Mouse (Mus musculus): ENCODE data around the gene Zfp710. TPM values are rescaled to one million over a fixed set of nuclear protein-coding genes. Genes with fewer than 3 reads are reported as not detected.
A peak's percentile ranks its signal among the peaks of the same experiment; 100 is the strongest.

Gene Zfp710
- polyA plus RNA-seq, 1 experiment from 2014 or later = 15.3 TPM

DNA sequence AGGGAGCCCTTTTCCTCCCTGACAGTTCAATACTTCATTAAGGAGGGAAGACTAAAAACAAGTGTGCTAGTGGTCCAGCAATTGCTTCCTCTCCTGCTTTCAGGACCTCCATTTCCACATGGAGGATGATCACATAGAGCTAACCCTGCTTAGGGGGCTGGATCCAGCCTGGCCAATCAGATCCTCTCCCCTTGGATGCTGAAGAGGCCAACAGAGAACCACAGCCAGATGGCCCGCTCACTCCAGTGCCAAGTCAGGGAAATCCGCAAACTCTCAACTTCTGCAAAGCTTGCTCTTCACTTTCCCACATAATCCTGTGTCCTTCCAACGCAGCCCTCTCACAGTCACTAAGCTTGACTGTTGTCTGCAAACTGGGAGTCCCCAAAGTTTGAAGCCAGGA lies 78.7 kb downstream of the Zfp710 start:
- TF ChIP-seq CTCF (IDR thresholded peaks at IDR 0.05; ENCODE audit: low read depth) = no peak
- no peaks in the 10 kb centered on the region for H3K9me3 ChIP-seq (replicated peaks; ENCODE audit: low read length)
- no peak overlapping the region for H3K4me3 ChIP-seq (replicated peaks; ENCODE audit: low read depth, low read length)
- H3K27me3 ChIP-seq (ENCODE audit: insufficient read depth, low read length) = no peaks in the 10 kb centered on the region
- no peak overlapping the region for H3K9ac ChIP-seq (ENCODE audit: low read depth, low read length)
- ATAC-seq (replicated peaks; ENCODE audit: low FRiP score, low read depth) (no peak), DNase-seq (ENCODE audit: low spot score) (no peak)
- 89% methylated on average over 3 of the region's 3 CpGs for WGBS
- peaks cover 32% of the 10 kb centered on the region for H3K36me3 ChIP-seq (ENCODE audit: insufficient read depth, low read length)
- no peaks in the 10 kb centered on the region for H3K4me1 ChIP-seq (replicated peaks; ENCODE audit: insufficient read depth, low read length)
- no peak overlapping the region for H3K4me2 ChIP-seq (ENCODE audit: low read length)
- no peak overlapping the region for H3K27ac ChIP-seq

- no peaks in the 10 kb centered on the region; the same call in 1 of the 2 replicates for H3K4me1 ChIP-seq (replicated peaks; ENCODE audit: insufficient read depth, low read length)
- no peak for DNase-seq (ENCODE audit: low spot score)
- ATAC-seq (replicated peaks; ENCODE audit: low FRiP score, low read depth) = no peak
- no peak overlapping the region for H3K9ac ChIP-seq (ENCODE audit: low read depth, low read length)
- H3K4me2 ChIP-seq (ENCODE audit: low read length) = no peak overlapping the region
- 96% methylated on average over 4 of the region's 4 CpGs for WGBS
- H3K9me3 ChIP-seq (replicated peaks; ENCODE audit: low read length) = no peaks in the 10 kb centered on the region
- H3K36me3 ChIP-seq (ENCODE audit: insufficient read depth, low read length) = peaks cover 15% of the 10 kb centered on the region; the same call in 1 of the 2 replicates
- H3K4me3 ChIP-seq (replicated peaks; ENCODE audit: low read depth, low read length) = no peak overlapping the region
- no peaks in the 10 kb centered on the region for H3K27me3 ChIP-seq (ENCODE audit: insufficient read depth, low read length)
- H3K27ac ChIP-seq = no peak overlapping the region
- no peak for TF ChIP-seq CTCF (IDR thresholded peaks at IDR 0.05; ENCODE audit: low read depth)
These were observed 81.2 kb downstream of the Zfp710 start for GRCm38 (mm10) chr7:80105637-80106390.

GRCm38 (mm10) chr7:80106441-80106840 lies 81.8 kb downstream of the Zfp710 start:
- Histone ChIP-seq H3K4me1 (replicated peaks; ENCODE audit: insufficient read depth, low read length) (no peaks in the 10 kb centered on the region; the same call in 1 of the 2 replicates), H3K9me3 (replicated peaks; ENCODE audit: low read length) (no peaks in the 10 kb centered on the region), H3K4me2 (ENCODE audit: low read length) (no peak overlapping the region), H3K27ac (no peak overlapping the region), H3K36me3 (ENCODE audit: insufficient read depth, low read length) (peaks cover 9% of the 10 kb centered on the region; the same call in 1 of the 2 replicates), H3K4me3 (replicated peaks; ENCODE audit: low read depth, low read length) (no peak overlapping the region), H3K9ac (ENCODE audit: low read depth, low read length) (no peak overlapping the region), H3K27me3 (ENCODE audit: insufficient read depth, low read length) (no peaks in the 10 kb centered on the region)
- DNase-seq (ENCODE audit: low spot score) = no peak
- WGBS = 100% methylated on average over 1 of the region's 1 CpGs
- ATAC-seq (replicated peaks; ENCODE audit: low FRiP score, low read depth) = no peak
- no peak for TF ChIP-seq CTCF (IDR thresholded peaks at IDR 0.05; ENCODE audit: low read depth)

DNA sequence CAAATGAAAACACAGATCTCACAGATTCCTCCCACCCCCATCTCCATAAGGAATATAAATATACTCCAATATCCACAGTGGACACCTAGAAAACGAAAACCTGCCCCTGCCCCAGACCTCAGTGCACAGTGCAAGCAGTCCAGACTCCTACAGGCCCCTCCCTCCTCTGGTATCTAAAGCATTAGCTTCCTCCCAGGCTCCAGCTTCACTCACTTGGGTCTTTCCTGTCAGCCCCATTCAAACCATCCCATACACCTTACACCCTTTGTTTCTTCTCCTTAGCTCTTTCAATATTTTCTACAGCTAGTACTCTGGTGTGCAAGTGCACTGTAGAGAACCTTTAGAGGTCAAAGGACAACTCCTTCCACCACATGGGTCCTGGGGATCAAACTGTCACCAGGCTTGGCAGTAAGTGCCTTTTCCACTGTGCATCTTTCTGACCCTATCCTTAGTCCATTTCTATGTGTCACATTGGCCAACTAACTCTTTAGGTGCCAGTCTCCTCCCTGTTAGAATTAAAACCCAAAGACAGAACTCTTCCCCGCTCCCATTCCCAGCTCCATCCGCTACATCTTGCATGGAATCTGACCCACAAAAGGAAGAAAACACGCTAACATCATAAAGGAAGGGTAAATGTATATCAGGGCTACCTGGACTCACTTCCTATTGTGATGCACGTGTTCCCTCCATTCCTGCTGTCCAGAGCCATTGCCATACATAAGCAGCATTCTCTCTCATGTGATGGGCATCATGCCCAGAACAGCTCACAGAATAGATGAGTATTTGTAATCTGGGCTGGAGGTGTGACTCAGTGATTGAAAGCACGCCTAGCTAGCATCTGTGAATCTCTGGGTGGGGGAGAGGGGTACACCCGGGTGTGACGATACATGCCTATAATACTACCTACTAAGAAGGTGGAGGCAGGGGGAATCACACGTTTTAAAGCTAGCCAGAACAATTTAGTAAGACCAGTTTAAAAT lies 86.7 kb downstream of the Zfp710 start:
- peak overlapping the region; percentile 50; the same call in 1 of the 2 replicates for H3K27ac ChIP-seq
- TF ChIP-seq CTCF (IDR thresholded peaks at IDR 0.05; ENCODE audit: low read depth) = no peak
- H3K9me3 ChIP-seq (replicated peaks; ENCODE audit: low read length) = no peaks in the 10 kb centered on the region
- peaks cover 19% of the 10 kb centered on the region; the same call in 1 of the 2 replicates for H3K4me1 ChIP-seq (replicated peaks; ENCODE audit: insufficient read depth, low read length)
- no peak overlapping the region for H3K4me3 ChIP-seq (replicated peaks; ENCODE audit: low read depth, low read length)
- H3K4me2 ChIP-seq (ENCODE audit: low read length) = no peak overlapping the region
- no peaks in the 10 kb centered on the region for H3K27me3 ChIP-seq (ENCODE audit: insufficient read depth, low read length)
- no peak overlapping the region for H3K9ac ChIP-seq (ENCODE audit: low read depth, low read length)
- no peak for ATAC-seq (replicated peaks; ENCODE audit: low FRiP score, low read depth)
- peaks cover 7% of the 10 kb centered on the region; the same call in 1 of the 2 replicates for H3K36me3 ChIP-seq (ENCODE audit: insufficient read depth, low read length)
- 75% methylated on average over 9 of the region's 9 CpGs for WGBS
- no peak for DNase-seq (ENCODE audit: low spot score)

DNA sequence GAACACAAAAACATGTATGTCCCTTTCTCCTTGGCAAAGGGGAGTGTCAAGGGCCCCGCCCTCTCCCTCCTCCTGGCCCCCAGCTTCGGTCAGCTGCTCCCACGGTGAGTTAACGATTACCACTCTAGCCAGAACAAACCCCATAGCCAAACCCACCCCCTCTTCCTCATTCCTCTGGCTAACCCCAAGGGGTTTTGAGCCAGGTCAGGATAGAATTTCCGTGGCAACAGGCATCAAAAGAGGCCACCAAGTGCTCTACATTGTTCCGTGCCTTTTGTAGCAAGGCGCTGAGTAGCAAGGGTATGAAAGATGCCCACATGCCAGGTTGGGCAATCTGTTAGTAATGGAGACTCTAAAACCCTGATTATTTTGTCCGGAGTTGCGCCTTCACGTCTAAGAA lies 89.4 kb downstream of the Zfp710 start:
- H3K9ac ChIP-seq (ENCODE audit: low read depth, low read length) = peak overlapping the region; percentile 86
- H3K27ac ChIP-seq = peak overlapping the region; percentile 95
- ATAC-seq (replicated peaks; ENCODE audit: low FRiP score, low read depth) (peak; percentile 52), DNase-seq (ENCODE audit: low spot score) (peak; percentile 75)
- peaks cover 19% of the 10 kb centered on the region; the same call in 1 of the 2 replicates for H3K4me1 ChIP-seq (replicated peaks; ENCODE audit: insufficient read depth, low read length)
- H3K9me3 ChIP-seq (replicated peaks; ENCODE audit: low read length) = no peaks in the 10 kb centered on the region
- no peaks in the 10 kb centered on the region for H3K27me3 ChIP-seq (ENCODE audit: insufficient read depth, low read length)
- H3K4me3 ChIP-seq (replicated peaks; ENCODE audit: low read depth, low read length) = peak overlapping the region; percentile 62
- H3K4me2 ChIP-seq (ENCODE audit: low read length) = peak overlapping the region; percentile 75
- H3K36me3 ChIP-seq (ENCODE audit: insufficient read depth, low read length) = peaks cover 7% of the 10 kb centered on the region; the same call in 1 of the 2 replicates
- no peak for TF ChIP-seq CTCF (IDR thresholded peaks at IDR 0.05; ENCODE audit: low read depth)
- WGBS = 6% methylated on average over 10 of the region's 10 CpGs
